Mouse (Mus musculus) monocyte, adult 5-6 weeks (primary cell): ENCODE results near the gene Fto. TPM values are rescaled to one million over a fixed set of nuclear protein-coding genes. Genes with fewer than 3 reads are reported as not detected.

Experiments used
- ATAC-seq: fragments of 153-309, 156-312 bp; replicated peaks from 2 replicates; pipeline ENCODE4 v1.8.0; 2017; ENCODE audit warnings: mild to moderate bottlenecking; ENCODE audit not compliant: low TSS enrichment, insufficient number of reproducible peaks, severe bottlenecking, poor library complexity, low FRiP score
- total RNA-seq: library from RNA; stranded (forward); fragments of 200-1000, 200-491, 200-594 nt; gene quantifications from 3 replicates; pipeline ENCODE4 v1.2.3, GENCODE M21; 2017

Fto gene
- total RNA-seq, 1 experiment from 2014 or later, result 12.3 TPM

DNA sequence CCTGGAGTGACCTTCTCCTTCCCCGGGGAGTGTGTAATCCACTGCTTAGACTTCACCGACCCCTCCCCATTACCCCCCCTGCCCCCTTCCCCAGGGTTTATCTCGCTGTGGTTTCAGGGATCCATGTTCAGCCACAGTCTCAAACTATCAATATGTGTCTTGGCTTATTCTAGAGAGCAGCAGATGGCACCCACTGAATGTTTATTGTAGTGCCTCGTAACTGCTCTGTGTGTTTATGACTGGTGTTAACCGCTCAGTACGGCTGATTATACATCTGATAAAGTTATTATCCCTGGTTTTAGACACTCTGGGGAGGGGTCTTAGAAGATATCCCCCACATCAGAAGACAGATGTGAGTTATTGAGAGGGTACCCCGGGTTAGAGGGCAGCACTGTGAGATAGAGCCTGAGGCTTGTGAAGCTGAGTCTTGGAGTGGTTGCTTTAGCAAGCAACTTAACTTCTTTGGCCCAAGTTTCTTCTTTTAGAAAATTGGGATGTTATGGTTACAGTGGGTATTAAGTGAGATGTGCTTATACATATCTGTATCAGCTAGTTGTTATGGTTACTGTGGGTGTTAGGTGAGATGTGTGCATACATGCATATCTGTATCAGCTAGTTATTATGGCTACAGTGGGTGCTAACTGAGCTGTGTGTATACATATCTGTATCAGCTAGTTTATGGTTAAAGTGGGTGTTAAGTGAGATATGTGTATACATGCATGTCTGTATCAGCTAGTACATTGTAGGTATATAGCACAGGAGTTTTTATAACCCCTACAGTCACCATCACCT, 5.8 kb downstream of the Fto start:
- no peak for ATAC-seq

DNA sequence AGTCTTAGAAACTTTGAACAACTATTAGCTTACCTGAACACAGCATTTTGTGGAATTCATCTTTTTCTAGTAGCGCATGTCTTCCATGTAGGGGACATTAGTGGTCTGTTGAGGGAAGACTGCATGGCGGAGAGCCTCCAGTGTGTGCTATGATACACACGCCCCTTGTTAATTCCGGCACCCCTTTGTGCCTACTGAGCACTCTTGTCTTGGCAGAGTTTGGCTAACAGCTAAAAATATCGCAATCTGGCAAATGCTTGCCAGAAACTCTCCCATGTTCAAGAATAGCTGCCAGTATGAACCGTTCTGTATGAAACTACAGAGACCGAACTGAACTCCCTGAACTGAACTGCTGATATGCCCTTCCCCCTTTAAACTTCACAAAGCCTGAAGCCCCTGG, 10.2 kb downstream of the Fto start:
- no peak for ATAC-seq

DNA sequence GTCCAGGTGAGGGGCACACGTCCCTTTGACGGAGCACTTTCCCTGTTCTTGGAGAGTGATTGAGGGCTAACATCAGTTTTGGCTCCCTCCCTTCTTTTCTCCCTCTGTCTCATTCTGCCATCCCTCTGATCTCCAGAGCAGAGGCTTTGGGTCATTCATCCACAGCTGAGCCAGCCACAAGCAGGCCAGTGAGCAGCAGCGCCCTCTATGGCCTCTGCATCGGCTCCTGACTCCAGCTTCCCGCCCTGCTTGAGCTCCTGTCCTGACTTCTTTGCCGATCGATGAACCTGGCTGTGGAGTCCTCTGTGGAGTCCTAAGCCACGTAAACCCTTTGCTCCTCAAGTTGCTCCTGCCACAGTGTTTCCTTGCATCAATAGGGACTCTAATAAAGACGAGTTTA, 10.9 kb downstream of the Fto start:
- no peak for ATAC-seq

DNA sequence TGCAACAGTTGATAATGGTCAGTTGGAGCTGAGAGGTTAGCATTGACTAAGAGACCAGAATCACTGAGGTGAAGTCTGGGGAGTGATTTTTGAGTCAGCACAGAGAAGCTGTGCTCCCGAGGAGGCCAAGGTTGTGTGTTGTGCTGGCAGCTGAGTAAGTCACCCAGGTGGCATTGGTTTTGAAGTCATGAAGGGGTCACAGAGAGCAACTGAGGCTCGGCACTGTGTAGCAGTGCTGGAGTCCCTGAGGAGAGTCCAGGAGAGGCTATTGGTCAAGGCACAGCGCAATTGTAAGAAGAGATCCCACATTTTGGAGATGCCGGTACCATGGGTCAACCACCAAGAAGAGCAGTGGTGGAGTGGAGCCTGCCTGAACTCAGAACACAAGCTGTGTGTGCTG, 11.6 kb downstream of the Fto start:
- ATAC-seq, result no peak

DNA sequence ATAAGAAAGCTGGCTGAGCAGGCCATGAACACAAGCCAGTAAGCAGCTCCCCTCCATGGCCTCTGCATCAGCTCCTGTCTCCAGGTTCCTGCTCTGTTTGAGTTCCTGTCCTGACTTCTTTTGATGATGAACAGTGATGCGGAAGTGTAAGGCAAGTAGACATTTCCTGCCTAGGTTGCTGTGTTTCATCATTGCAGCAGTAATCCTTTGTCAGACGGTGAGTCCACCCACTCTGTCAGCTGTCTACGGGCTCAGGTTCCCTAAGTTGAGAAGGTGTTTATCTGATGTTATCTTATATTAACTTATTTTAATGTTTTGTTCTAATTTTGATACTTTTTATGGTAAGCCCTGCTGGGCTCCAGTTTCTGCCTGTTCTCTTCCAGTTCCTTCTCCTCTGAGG, 12.7 kb downstream of the Fto start:
- ATAC-seq, result no peak

DNA sequence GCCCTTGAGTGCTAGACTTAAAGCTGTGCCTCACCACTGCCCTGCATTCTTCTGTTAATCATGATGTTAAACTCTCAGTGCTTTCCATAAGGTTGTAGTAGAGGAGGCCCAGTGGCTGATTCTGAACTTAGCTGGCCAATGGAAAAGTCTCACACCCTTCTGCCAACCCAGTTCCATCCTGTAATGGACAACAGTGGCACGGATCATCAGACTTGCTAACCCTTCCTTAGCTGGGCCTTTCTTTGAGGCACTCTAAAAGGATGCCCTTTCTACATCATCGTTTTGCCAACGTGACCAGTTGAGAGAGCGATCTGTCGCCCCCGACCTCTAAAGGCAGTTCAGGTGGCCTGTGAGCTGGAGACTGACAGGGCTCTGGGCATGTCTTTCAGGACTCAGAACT, 13.6 kb downstream of the Fto start:
- no peak for ATAC-seq

DNA sequence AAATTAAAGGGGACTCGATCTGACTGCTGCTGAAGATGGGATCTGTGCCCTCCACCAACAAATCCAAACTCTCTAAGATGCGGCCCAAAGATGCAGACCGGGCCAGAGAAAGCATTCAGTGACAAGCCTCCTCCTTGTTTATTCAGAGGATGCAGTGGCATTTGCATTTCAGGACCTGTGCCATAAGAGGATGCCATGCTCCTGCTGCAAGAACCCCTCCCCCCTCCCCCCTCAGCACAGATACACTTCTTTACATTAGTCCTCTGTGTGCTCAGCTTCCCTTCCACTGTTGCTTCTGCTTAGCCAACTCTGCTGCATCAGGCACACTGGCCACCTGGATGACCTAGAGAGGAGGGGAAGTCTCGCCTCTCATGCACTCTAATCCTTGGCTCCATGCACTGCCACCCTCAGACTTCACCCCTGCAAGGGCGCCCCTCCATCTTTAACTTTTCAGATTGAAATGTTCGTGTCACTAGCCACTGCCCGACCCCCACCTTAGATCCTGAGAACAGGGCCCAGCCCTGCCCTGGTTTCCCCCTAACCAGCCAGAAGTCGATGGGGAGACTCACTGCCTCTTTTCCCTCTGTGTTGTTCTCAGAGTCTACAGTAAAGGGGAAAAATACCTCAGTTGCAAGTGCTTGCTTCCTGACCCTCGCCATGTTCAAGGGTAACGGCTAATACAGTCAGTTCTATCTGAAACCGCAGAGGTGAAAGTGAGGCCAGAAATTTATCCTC, 14.3 kb downstream of the Fto start:
- no peak for ATAC-seq

DNA sequence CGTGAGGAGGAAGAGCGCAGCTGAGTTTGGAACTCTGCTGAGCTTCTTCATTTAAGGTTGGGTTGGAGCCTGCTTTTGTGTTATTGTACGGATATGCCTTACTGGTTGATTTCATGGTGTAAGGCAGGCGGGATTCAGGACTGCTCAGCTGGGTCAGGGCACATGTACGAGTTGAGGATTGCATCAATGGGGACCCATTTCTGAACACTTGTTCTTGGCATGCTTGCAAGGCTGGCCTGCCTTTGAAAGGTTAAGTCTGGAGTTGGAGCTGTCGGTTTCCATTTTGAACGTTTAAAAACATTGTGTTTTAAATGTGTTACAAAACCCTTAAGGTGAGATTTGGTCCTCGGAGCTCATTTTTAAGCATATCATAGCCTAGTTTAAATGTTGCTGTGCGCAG, 15.7 kb downstream of the Fto start:
- no peak for ATAC-seq

DNA sequence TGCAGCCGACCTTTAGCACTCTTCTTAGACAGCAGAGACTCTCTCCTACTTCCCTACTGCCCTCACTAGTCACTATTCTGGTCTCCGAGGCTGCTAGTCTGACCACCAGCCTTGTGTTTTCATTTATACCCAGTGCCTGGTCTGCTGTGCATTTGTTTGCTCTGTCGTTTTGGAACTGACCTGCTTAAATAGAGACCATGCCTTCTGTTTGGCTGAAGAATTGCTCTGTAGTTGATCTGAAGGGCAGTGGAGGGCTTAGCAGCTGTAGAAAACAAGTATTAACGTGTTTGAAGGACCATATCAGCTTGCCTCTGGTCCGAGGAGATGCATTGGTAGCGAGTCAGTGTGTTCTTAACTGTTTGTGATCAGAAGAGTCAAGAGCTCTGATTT, 16.1 kb downstream of the Fto start:
- ATAC-seq, result no peak

DNA sequence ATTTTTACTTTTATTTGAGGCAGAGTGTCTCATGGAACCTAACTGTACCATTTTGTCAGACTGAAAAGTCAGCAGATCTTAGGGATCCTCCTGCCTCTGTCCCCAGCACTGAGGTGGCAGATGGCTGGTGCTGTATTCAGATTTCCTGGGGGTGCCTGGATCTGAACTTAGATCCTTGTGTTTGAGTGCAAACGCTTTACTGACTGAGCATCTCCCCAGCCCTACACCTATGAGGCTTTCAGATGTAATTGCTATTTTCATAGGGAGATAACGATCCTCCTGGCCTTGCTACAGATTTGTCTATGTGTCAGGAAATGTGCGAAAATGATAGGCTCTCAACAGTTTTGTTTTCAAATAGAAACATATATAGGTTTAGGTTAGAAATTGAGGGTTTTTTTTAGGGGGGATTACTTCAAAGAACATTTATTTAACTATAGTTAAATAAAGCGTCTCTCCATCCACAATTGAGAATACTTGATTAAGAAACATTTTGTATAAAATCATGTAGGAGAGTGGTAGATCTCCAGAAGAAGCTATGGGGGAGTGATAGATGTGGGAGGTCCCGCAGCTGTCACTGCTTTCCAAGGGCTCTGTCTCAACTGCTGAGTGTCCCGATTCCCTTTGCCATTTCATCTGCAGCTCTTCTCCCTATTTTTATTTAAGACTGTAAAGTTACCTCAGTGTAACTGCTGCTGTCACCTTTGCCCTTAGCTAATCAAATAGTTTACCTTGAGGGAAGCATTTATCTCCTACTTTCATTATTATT, 25.2 kb downstream of the Fto start:
- no peak for ATAC-seq

DNA sequence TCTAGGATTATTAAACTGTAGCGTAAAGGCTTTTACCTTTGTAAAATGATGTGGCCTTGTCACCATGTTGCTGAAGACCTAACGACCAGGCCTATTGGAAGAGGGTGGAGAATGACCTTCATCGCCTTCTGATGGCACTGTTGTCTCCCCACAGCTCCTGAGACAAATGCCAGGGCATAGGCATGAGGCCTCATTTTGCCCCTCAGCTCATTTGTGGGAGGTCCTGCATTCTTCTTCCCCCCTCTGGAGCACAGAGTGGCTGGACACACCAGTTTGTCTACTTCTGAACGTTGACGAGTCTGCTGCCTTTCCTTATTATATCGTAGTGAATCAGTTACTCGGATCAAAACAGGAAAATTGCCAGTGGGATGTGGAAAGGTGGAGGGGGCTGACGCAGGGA, 26.3 kb downstream of the Fto start:
- ATAC-seq, result no peak

DNA sequence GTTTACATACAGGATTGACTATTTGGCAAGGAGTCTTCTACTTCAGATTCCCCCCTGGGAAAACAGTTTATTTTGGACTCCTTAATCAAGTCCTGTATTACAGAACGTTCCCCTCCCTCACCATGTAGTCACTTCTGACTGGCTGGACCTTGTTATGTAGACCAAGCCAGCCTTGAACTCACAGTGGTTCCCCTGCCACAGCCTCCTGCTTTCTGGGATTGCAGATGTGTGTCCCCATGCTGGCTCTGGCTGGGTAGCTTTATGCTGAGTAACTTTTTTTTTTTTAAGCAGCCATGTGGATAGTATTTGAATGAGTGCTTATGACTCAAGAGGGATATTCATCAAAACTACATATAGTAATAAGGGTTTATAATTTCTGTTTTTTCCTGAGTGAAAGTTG, 27.4 kb downstream of the Fto start:
- no peak for ATAC-seq

DNA sequence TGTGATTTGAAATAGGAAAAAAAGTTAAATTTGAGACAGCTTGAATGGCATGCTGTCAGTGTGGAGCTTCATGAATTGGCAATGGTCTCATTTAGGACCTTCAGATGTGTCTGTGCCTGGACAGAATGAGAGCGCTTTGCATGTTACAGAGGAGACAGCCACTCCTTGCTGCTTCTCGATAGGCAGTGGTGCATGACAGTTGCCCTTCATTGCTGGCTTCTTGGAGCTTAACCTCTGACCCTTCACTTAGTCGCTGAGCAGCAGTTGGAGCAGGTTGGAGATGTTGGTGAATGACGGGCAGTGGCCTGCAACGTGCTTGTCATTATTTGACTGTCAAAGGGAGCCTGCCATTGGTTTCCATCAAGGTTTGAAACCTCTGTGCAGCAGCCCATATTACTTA, 28.9 kb downstream of the Fto start:
- ATAC-seq, result no peak

DNA sequence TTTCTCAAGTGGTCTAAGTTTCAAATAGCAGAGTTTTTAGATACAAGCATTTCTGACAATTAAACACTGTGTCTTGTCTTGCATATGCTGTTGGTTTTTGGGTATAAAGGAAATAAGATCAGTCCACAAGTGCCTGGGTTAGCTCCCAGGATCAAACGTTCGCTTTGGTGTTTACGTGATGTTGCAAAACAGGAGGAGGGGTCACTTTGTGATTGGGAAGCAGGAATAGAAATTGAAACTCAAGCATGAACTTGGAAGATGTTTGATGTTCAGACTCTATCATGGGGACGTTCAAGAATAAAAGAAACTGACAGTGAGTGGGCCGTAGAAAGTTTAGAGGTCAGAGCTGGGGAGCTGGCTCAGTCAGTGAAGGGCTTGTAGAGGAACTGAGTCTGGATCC, 29.5 kb downstream of the Fto start:
- ATAC-seq, result no peak

DNA sequence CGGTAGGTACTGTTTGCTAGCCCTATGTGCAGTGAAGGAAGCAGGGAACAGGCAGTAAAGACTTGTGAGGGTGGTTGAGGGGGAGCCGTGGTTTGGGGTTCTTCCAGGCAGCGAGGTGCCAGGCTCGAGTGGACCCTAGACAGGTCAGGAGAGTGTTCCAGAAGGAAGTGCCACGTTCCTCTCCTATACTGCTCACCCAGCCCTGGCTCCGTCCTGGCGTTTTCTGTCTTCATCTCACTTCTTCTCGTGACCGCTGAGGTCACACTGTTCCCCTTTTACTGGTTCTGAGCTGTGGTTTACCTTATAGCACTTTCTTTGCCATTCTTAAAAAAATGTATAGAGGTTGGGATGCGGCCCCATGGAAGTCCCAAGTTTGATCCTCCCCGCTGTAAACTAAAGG, 31.3 kb downstream of the Fto start:
- ATAC-seq, result peak; percentile 34; the same call in 1 of the 2 replicates

DNA sequence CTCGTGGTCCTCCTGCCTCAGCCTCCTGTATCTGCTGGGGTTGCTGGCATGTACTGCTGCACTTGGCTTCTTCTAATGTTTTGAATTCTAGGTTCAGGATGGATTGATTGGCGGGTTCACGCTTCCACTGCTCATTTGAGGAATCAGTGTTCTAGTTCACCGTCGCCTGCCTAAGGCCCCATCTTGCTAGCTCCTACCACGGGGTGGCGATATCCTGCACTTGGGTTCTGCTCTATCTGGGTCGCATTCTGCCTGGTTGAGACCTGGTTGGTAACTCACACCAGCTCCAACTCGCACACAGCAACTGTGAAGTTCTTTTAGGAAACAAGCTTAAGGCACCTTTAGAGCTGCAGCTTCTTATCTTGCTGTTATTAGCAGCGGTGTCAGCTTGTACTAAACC, 33.8 kb downstream of the Fto start:
- ATAC-seq, result no peak

DNA sequence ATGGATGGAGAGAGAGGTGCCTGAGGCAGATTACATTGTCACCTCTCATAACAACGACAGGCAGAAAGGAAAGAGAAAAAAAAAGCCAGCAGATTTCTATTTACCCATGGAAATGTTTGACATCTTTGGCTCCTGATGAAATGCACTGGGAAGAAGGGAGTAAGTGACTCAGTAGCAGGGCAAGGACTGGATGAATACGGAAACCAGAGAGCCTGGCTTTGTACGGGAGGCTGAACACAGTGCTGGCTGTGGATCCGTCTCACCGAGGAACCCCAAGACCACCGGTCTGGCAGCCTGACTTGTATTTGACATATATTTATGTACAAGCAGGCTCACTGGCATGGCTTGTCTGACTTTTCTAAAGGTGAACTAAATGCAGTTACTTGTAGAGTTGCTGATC, 34.3 kb downstream of the Fto start:
- ATAC-seq, result no peak

DNA sequence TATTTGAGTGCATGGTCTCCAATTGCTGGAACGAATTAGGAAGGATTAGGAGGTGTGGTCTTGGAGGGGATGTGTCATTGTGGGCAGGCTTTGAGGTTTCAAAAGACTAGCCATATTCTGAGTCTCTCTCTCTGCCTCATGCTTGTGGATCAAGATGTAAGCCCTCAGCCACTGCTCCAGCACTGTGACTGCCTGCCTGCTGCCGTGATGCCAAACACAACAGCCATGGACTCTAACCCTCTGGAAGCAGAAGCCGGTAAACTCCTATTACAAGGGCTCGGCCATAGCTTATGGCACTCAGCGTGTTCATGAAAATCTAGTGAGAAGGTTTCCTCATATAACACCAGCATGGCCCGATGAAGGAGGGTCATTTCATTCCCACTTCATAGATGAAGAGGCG, 36.5 kb downstream of the Fto start:
- ATAC-seq, result no peak

DNA sequence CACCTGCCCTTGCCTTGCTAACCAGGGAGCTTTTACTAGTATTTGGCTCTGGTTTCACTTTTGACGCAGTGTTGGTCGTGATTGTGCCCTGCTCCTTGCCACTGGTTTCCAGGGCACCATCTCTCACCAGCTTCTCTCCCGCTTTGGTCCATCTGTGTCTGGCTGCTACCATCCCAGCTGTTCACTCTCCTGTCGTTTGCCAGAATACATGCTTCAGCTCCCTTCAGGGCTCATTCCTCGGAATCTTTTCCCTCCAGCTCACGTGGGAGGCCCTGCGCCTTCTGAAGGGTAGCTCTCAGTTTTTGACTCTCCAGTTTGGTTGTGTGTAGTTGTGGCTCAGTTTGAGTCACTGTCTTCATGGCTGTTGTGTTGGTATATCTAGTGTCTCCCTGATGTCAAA, 37.3 kb downstream of the Fto start:
- ATAC-seq, result no peak

DNA sequence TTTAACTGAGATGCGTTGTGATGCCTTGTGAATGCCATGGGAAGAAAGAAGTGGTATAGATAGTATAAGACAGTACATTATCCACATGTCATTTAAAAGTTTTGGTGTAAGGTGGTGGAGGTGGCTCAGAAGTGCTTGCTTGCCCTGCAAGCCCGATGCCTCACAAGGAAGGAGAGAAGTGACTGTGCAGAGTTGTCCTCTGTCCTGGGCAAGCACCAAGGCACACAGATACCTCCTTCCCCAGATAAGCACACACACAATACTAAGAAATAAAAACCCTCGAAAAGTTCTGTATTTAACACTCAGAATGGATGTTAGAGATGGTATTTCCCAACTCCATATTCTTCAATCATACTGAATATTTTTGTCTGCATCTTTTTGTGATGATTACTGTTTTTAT, 39.3 kb downstream of the Fto start:
- no peak for ATAC-seq
